Mouse (Mus musculus) testis, postnatal 10 days (tissue): Measurements from ENCODE around the gene Ttc39a.
"Not testable (repeated sequence)": the region's sequence is repeated elsewhere in the genome, so short reads cannot be mapped to it uniquely, and the experiment has no call there.

Experiments used
- DNase-seq: peaks from one replicate; pipeline ENCODE4 v3.0.0; 2021; ENCODE audit warnings: low spot score

The Ttc39a gene

DNA sequence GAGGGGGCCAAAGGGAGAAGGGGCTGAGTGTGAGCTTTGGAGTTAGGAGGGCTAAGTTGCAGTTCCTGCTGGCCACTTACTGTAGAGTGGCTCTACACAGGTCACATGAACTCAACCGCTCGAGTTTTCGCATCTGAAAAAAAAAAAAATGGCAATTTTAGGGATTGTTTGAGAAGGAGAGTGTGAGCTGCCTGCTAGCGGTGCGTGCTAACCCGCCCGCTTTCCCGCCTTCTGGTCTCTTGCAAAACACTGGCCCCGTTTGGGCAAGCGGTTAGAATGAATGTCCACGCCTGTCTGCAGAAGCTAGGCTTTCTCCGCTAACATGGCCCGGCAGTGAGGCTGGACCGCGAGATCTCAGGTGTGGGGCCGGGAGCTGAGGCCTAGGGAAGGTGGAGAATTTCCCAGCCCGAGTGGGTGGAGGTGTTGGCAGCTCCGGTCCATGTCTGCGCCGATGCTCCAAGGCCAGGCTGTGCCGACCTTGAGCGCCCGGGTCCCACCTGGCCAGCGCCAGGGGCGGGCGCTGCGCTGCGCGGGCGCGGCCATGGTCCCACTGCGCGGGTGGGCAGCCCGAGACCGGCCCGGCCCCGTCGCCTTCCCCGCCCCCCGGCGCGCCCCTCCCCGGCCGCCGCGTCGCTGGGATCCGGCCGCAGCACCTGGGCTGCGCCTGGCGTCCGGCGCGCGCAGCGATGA, at the start of gene Ttc39a:
Gene Ttc39a (plus strand): TSS at position 138 of the 690 bp plus-strand sequence.
- DNase-seq, result peak; percentile 65

DNA sequence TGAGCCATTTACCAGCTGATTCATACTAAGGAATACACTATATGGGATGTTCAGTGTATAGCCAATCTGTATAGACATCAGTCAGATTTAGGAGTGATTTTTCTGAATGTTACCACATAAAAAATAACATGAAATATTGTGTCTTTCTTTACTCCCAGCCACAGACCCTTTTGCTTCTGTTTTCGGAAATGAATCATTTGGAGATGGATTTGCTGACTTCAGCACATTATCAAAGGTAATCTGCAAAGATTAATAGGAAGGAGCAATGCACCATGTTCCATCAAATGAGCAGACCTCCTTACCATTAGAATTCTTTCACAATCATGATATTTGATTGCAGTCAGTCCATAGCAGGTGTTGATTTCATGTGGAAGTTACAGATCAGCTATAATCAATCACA, 28.3 kb upstream of the Ttc39a start:
- DNase-seq, result no peak

GRCm38 (mm10) chr4:109382457-109382856, 24.0 kb upstream of the Ttc39a start:
- DNase-seq, result no peak

- DNase-seq, result no peak
Observed at GRCm38 (mm10) chr4:109385599-109385998, 20.8 kb upstream of the Ttc39a start.

- no peak for DNase-seq
Observed at GRCm38 (mm10) chr4:109393229-109393779, 13.1 kb upstream of the Ttc39a start.

GRCm38 (mm10) chr4:109393902-109394301, 12.5 kb upstream of the Ttc39a start:
- no peak for DNase-seq

- no peak for DNase-seq
Observed at GRCm38 (mm10) chr4:109394314-109395074, 11.9 kb upstream of the Ttc39a start.

GRCm38 (mm10) chr4:109400366-109400980, 6.0 kb upstream of the Ttc39a start:
- no peak for DNase-seq

GRCm38 (mm10) chr4:109401176-109401689, 5.2 kb upstream of the Ttc39a start:
- no peak for DNase-seq

- DNase-seq, result not testable (repeated sequence)
Observed at GRCm38 (mm10) chr4:109404908-109405307, 1.5 kb upstream of the Ttc39a start.

DNA sequence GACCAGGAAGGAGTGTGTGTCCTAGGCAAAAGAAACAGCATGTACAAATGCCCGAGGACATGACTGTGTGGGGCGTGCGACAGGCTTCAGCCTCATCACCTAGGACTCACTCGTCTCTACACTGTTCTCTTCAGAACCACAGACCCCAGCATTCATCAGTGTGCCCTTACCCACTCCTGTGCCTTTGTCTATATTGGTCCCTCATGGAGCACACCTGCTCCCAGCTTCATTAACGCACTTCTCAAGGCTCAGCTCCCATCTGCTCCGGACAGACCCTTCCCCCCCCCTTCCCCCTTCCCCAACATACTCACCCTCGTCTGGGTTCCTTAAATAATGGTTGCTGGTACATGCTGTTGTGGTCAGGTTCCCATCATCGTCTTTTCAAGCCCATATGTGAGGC, 1.0 kb upstream of the Ttc39a start:
- no peak for DNase-seq

DNA sequence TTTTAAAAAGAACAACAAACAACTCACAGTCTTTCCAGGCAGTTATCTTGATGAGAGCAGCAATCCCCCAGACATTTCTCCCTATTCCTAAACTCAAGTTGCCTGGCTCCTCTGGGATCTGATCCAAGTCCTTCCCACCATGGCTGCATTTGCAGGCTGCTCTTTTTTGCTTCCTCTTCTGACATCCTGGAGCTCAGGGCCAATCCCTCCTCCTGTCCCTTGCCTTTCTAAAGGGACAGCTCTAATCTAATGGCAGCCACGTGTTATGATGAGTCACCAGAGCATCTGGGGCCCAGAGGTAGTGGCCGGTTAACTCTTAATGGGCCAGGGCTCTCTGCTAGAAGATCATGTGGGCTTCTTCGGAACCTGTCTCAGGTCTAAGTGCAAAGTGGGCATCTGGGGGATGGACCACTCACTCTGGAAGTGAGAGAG, 353 bp upstream of the Ttc39a start:
- peak; percentile 73 for DNase-seq

DNA sequence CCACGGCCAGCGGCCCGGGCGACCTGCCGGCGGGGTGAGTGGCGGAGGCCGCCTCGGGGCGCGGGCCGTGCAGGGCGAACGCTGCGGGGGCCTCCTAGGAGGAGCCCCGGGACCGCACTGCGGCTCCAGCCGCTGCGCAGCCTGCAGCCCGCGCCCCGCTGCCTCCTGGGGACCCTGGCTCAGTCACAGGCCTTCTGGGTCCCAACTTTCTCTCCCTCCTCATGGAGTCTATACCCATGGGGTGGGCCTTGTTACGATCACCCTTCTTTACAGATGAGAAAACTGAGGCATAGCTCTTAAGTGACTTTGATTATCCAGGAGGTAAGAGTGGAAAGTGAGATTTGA, 725 bp downstream of the Ttc39a start:
- no peak for DNase-seq

GRCm38 (mm10) chr4:109407701-109408485, 1.5 kb downstream of the Ttc39a start:
- no peak for DNase-seq

- DNase-seq, result no peak
Observed at GRCm38 (mm10) chr4:109410681-109411376, 4.4 kb downstream of the Ttc39a start.

GRCm38 (mm10) chr4:109411377-109411967, 5.0 kb downstream of the Ttc39a start:
- no peak for DNase-seq

DNA sequence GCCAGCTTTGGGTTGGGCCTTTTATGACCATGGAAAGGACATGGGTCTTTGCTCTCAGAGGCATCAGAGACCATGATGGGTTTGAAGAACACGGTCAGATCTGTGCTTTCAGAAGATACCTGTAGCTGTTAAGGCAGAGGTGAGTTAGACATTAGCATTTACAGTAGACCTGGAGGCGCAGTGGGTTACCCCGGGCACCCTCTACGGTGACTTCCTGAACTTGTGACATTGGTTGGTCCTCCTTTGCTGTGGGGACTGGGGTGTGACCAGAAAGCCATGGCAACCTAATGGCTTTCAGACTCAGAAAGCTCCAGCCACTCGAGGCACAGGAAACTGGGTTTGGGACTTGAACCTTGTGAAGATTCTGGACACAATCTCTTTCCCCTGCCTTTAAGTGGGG, 5.8 kb downstream of the Ttc39a start:
- DNase-seq, result no peak

DNA sequence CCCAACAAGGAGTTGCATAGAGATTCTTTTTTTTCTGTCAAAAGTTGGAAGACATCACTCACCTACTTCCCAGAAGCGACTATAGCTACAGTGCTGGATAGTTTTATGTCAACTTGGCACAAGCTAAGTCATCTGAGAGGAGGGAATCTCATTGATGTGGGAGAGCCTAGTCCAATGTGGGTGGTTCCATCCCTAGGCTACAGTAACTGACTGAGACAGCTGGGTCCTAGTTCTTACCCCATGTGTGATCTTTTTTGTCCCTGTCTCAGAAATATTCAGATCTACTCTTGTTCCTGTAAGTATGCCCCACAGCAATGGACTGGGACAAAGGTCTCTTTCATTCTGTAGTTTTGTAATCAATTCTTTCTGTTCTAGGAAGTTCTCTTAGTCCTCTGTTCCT, 11.6 kb downstream of the Ttc39a start:
- DNase-seq, result no peak

DNA sequence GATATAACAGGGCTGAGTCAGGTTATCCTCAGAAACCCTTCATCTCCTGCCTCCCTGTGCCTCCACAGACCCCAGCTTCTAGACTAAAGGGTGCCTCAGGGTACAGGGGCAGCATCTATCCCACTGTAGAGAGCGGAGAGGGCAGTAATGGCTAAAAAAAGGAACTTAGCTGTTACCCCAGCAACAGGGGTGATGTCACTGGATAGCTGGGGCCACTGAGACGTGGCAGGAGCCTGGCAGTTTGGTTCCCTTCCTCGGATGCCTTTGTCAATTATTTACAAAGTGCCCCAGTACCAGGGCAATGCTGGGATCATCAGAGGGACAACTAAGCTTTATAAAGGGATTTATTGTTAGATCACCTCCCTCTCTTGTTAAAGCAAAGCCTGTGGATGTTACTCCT, 12.6 kb downstream of the Ttc39a start:
- no peak for DNase-seq

DNA sequence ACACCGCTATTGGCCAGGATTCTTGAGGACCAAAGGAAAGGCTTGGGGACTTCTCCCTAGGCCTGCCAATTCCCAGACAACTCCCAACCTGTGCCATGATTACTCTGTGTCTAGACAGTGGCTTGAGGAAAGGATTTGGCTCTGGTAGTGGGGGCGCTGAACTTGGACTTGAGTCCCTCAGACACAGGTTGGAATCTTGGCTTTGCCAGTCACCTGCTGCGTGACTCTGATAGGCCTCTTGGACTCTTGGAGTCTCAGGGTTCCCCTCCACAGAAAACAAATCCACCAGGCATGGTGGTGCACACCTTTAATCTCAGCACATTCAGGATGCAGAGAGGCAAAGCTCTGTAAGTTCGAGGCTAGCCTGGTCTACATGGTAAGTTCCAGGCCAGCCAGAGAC, 13.1 kb downstream of the Ttc39a start:
- no peak for DNase-seq
